Mouse (Mus musculus) heart, adult 2 months (tissue): ENCODE data around the gene Fars2. TPM values are rescaled to one million over a fixed set of nuclear protein-coding genes. Genes with fewer than 3 reads are reported as not detected.
A peak's percentile ranks its signal among the peaks of the same experiment; 100 is the strongest.

ENCODE experiments used
- DNase-seq, 2 experiments: peaks; one replicate each; pipeline ENCODE4 v3.0.0; 2021
- H3K27ac ChIP-seq: fragments of 200-600 bp; 2 replicates; pipeline ENCODE4 v1.8.1; 2022
- H3K27me3 ChIP-seq: fragments of 200-500 bp; 2 replicates; pipeline ENCODE4 v1.6.1; 2012; ENCODE audit warnings: mild to moderate bottlenecking, low read length, inconsistent platforms, mixed read lengths; ENCODE audit not compliant: control insufficient read depth, insufficient read depth
- H3K36me3 ChIP-seq: fragments of 200-500 bp; 2 replicates; pipeline ENCODE4 v1.6.1; 2012; ENCODE audit warnings: low read length, inconsistent platforms; ENCODE audit not compliant: control insufficient read depth, insufficient read depth
- H3K4me1 ChIP-seq: fragments of 200-500 bp; 2 replicates; pipeline ENCODE4 v1.6.1; 2011; ENCODE audit warnings: low read length; ENCODE audit not compliant: control insufficient read depth, insufficient read depth
- H3K4me3 ChIP-seq: fragments of 200-600 bp; 2 replicates; pipeline ENCODE4 v1.8.1; 2022
- H3K79me2 ChIP-seq: fragments of 200-500 bp; replicated peaks from 2 replicates; pipeline ENCODE4 v1.6.1; 2012; ENCODE audit warnings: mild to moderate bottlenecking, inconsistent platforms, low read length, moderate library complexity, mixed read lengths; ENCODE audit not compliant: control insufficient read depth, insufficient read depth
- H3K9ac ChIP-seq: fragments of 200-500 bp; 2 replicates; pipeline ENCODE4 v1.6.1; 2012; ENCODE audit warnings: low read depth, mild to moderate bottlenecking, control low read depth, inconsistent platforms, low read length, mixed read lengths
- CTCF ChIP-seq: fragments of 200-600 bp; IDR thresholded peaks from 2 replicates; pipeline ENCODE4 v1.8.1; 2022; ENCODE audit warnings: antibody characterized with exemption, mild to moderate bottlenecking, moderate library complexity
- EP300 ChIP-seq: fragments of 200-500 bp; IDR thresholded peaks from 2 replicates; pipeline ENCODE4 v1.6.1; 2011; ENCODE audit warnings: low read depth, low read length, control low read depth; ENCODE audit not compliant: insufficient read depth
- POLR2A ChIP-seq: fragments of 200-500 bp; IDR thresholded peaks from 2 replicates; pipeline ENCODE4 v1.6.1; 2011; ENCODE audit warnings: mild to moderate bottlenecking, low read depth, low read length, control low read depth; ENCODE audit not compliant: insufficient read depth
- WGBS: fragments of 180-500 bp; shearing (Covaris S2); methylation state at CpG from one replicate; pipeline ENCODE4 v1.1.7; 2018; 5-methylcytosine and 5-hydroxymethylcytosine counted together
- intact Hi-C: fragments of 180-260 bp; cut with DNase I; formaldehyde crosslinking; loops from one replicate; pipeline ENCODE4 v1.15.1; 2025
- polyA plus RNA-seq: library from polyadenylated mRNA; depleted of rRNA; stranded (reverse); fragments of >200 nt; gene quantifications from 2 replicates; pipeline ENCODE4 v1.2.3, GENCODE M21; 2012
- total RNA-seq, 2 experiments: library from RNA; stranded (reverse); gene quantifications; 2 replicates each; pipeline ENCODE4 v1.2.3; 2021

The Fars2 gene
- total and polyA plus RNA-seq, 3 experiments = 73.3 to 85.7 (median 77.7) TPM

- Histone ChIP-seq H3K36me3 (no peaks in the 10 kb centered on the region), H3K4me1 (no peaks in the 10 kb centered on the region), H3K9ac (no peak overlapping the region), H3K4me3 (no peak overlapping the region), H3K27me3 (no peaks in the 10 kb centered on the region; the same call in 1 of the 2 replicates), H3K27ac (no peak overlapping the region), H3K79me2 (no peaks in the 10 kb centered on the region)
- TF ChIP-seq CTCF = no peak
- TF ChIP-seq EP300 = no peak
- TF ChIP-seq POLR2A = no peak
- DNase-seq = no peak
- WGBS = 90% methylated on average over 3 of the region's 3 CpGs
- intact Hi-C loops = no loop called here
Measured at GRCm38 (mm10) chr13:36210965-36211364, 93.8 kb downstream of the Fars2 start.

GRCm38 (mm10) chr13:36214056-36214455, 96.8 kb downstream of the Fars2 start:
- no peaks in the 10 kb centered on the region for H3K4me1 ChIP-seq
- no peak for TF ChIP-seq CTCF
- TF ChIP-seq EP300 = no peak
- TF ChIP-seq POLR2A = no peak
- H3K79me2 ChIP-seq = no peaks in the 10 kb centered on the region
- no peak overlapping the region for H3K9ac ChIP-seq
- no peak overlapping the region for H3K4me3 ChIP-seq
- intact Hi-C loops = no loop called here
- 93% methylated on average over 4 of the region's 4 CpGs for WGBS
- H3K27ac ChIP-seq = no peak overlapping the region
- H3K36me3 ChIP-seq = no peaks in the 10 kb centered on the region
- no peak for DNase-seq
- H3K27me3 ChIP-seq = no peaks in the 10 kb centered on the region

- Histone ChIP-seq H3K4me1 (no peaks in the 10 kb centered on the region), H3K9ac (no peak overlapping the region), H3K27me3 (no peaks in the 10 kb centered on the region), H3K79me2 (no peaks in the 10 kb centered on the region), H3K4me3 (no peak overlapping the region), H3K27ac (no peak overlapping the region), H3K36me3 (no peaks in the 10 kb centered on the region)
- no peak for DNase-seq
- 93% methylated on average over 3 of the region's 3 CpGs for WGBS
- TF ChIP-seq EP300 (no peak), POLR2A (no peak), CTCF (no peak)
- intact Hi-C loops = no loop called here
Measured at GRCm38 (mm10) chr13:36216005-36216404, 98.8 kb downstream of the Fars2 start.

GRCm38 (mm10) chr13:36218347-36218746, 101.1 kb downstream of the Fars2 start:
- Histone ChIP-seq H3K79me2 (no peaks in the 10 kb centered on the region), H3K27ac (no peak overlapping the region), H3K36me3 (no peaks in the 10 kb centered on the region), H3K9ac (no peak overlapping the region), H3K4me1 (no peaks in the 10 kb centered on the region), H3K4me3 (no peak overlapping the region), H3K27me3 (no peaks in the 10 kb centered on the region)
- TF ChIP-seq EP300 (no peak), CTCF (no peak), POLR2A (no peak)
- DNase-seq = no peak
- intact Hi-C loops = no loop called here
- 79% methylated on average over 4 of the region's 4 CpGs for WGBS

GRCm38 (mm10) chr13:36219506-36219905, 102.3 kb downstream of the Fars2 start:
- Histone ChIP-seq H3K4me3 (no peak overlapping the region), H3K36me3 (no peaks in the 10 kb centered on the region), H3K9ac (no peak overlapping the region), H3K4me1 (no peaks in the 10 kb centered on the region), H3K27ac (no peak overlapping the region), H3K79me2 (peaks cover 1% of the 10 kb centered on the region; the same call in 1 of the 2 replicates), H3K27me3 (no peaks in the 10 kb centered on the region)
- DNase-seq = no peak
- intact Hi-C loops = no loop called here
- no peak for TF ChIP-seq EP300
- TF ChIP-seq CTCF = no peak
- TF ChIP-seq POLR2A = no peak
- WGBS = 92% methylated on average over 5 of the region's 5 CpGs

- no peaks in the 10 kb centered on the region for H3K4me1 ChIP-seq
- no peak overlapping the region for H3K9ac ChIP-seq
- TF ChIP-seq CTCF (peak; percentile 71), EP300 (no peak)
- no peaks in the 10 kb centered on the region for H3K36me3 ChIP-seq
- no peak overlapping the region for H3K4me3 ChIP-seq
- H3K79me2 ChIP-seq = peaks cover 1% of the 10 kb centered on the region; the same call in 1 of the 2 replicates
- no peak overlapping the region for H3K27ac ChIP-seq
- no peak for DNase-seq
- intact Hi-C loops = loop anchor here (5.0 kb wide), 1 partner anchor 1090 kb away; no protein-coding TSS in a partner anchor
- no peaks in the 10 kb centered on the region for H3K27me3 ChIP-seq
- WGBS = 80% methylated on average over 1 of the region's 1 CpGs
Measured at GRCm38 (mm10) chr13:36221897-36222296, 104.7 kb downstream of the Fars2 start.
